Mouse (Mus musculus) gastrocnemius, postnatal 10 days (tissue): ENCODE results near the gene Spata17. TPM values are rescaled to one million over a fixed set of nuclear protein-coding genes. Genes with fewer than 3 reads are reported as not detected.

Experiments
- DNase-seq: peaks from one replicate; pipeline ENCODE4 v3.0.0; 2021; ENCODE audit warnings: mixed read lengths
- long read RNA-seq, 2 experiments: library from polyadenylated mRNA; stranded (forward); transcript quantifications; one replicate each; pipeline ENCODE4 v2.0.0; 2021
- total RNA-seq, 2 experiments: library from RNA; stranded (reverse); gene quantifications; 2 replicates each; pipeline ENCODE4 v1.2.3; 2021

Spata17 gene
- total RNA-seq: under 1 TPM in 1 of 2 experiments, not detected in 1; 0.31 TPM
- long read RNA-seq, experiment 1: 0 reads
- long read RNA-seq, experiment 2: 0 reads

GRCm38 (mm10) chr1:187215181-187216116 lies at the start of gene Spata17, which contains the start of gene Gpatch2:
Spata17 (minus strand) TSS chr1:187215465.
Gpatch2 (plus strand) TSS chr1:187215508.
- peak; percentile 80 for DNase-seq

GRCm38 (mm10) chr1:187258756-187259155 lies 43.5 kb upstream of the Spata17 start:
- no peak for DNase-seq

GRCm38 (mm10) chr1:187250741-187251262 lies 35.5 kb upstream of the Spata17 start:
- DNase-seq: no peak

GRCm38 (mm10) chr1:187244734-187245133 lies 29.5 kb upstream of the Spata17 start:
- no peak for DNase-seq

GRCm38 (mm10) chr1:187241329-187241728 lies 26.1 kb upstream of the Spata17 start:
- no peak for DNase-seq

- DNase-seq: no peak
Measured at GRCm38 (mm10) chr1:187240304-187240703, 25.0 kb upstream of the Spata17 start.

- no peak for DNase-seq
Measured at GRCm38 (mm10) chr1:187238061-187238460, 22.8 kb upstream of the Spata17 start.

GRCm38 (mm10) chr1:187236296-187236695 lies 21.0 kb upstream of the Spata17 start:
- no peak for DNase-seq

- no peak for DNase-seq
Measured at GRCm38 (mm10) chr1:187235161-187235560, 19.9 kb upstream of the Spata17 start.

GRCm38 (mm10) chr1:187232996-187233615 lies 17.8 kb upstream of the Spata17 start:
- DNase-seq: no peak

- DNase-seq: no peak
Measured at GRCm38 (mm10) chr1:187232196-187232955, 17.1 kb upstream of the Spata17 start.

GRCm38 (mm10) chr1:187230255-187230654 lies 15.0 kb upstream of the Spata17 start:
- no peak for DNase-seq

- no peak for DNase-seq
Measured at GRCm38 (mm10) chr1:187228414-187229146, 13.3 kb upstream of the Spata17 start.

GRCm38 (mm10) chr1:187226328-187227025 lies 11.2 kb upstream of the Spata17 start:
- no peak for DNase-seq

GRCm38 (mm10) chr1:187220756-187221155 lies 5.5 kb upstream of the Spata17 start:
- DNase-seq: no peak

- no peak for DNase-seq
Measured at GRCm38 (mm10) chr1:187216620-187217410, 1.6 kb upstream of the Spata17 start.

- DNase-seq: no peak
Measured at GRCm38 (mm10) chr1:187210736-187211135, 4.5 kb downstream of the Spata17 start.

- no peak for DNase-seq
Measured at GRCm38 (mm10) chr1:187209496-187209895, 5.8 kb downstream of the Spata17 start.

GRCm38 (mm10) chr1:187205506-187205905 lies 9.8 kb downstream of the Spata17 start:
- no peak for DNase-seq

- no peak for DNase-seq
Measured at GRCm38 (mm10) chr1:187178546-187178945, 36.7 kb downstream of the Spata17 start.
